Mouse (Mus musculus): ENCODE results near the gene Slc2a6. TPM values are rescaled to one million over a fixed set of nuclear protein-coding genes. Genes with fewer than 3 reads are reported as not detected.

Gene Slc2a6
- total RNA-seq, 2 experiments from 2014 or later: 23.3 to 27.5 TPM

- intact Hi-C loops (cut with DNase I): loop anchor here (10.0 kb wide), 1 partner anchor 104 kb away; the partner anchor contains the start of genes Stkld1 and Surf4
- DNase-seq: peak; percentile 83
These were observed 10.8 kb upstream of the Slc2a6 start for GRCm38 (mm10) chr2:27038596-27038995.

DNA sequence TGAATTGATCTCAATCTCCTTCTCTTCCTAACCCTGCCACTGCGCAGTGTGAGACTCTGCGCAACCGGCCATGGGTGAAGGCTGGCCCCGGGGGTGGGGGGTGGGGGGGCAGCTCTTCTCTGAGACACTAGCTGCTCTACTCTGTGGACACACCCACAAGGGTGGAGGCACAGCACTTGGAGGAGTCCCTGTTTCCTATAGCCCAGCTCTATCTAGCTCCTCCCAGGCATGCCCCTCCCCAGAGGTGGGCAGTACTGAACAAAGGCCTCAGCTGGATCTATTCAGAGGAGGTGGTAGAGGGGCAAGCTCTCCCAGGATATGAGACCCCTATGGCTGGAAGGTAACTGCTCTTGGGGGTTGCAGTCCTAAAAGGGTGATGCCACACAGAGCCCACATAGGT lies 9.2 kb upstream of the Slc2a6 start:
- DNase-seq: no peak
- intact Hi-C loops (cut with DNase I): loop anchor here (10.0 kb wide), 1 partner anchor 102 kb away; the partner anchor contains the start of genes Stkld1 and Surf4

GRCm38 (mm10) chr2:27036003-27036402 lies 8.2 kb upstream of the Slc2a6 start:
- intact Hi-C loops (cut with DNase I): loop anchor here (10.0 kb wide), 1 partner anchor 101 kb away; the partner anchor contains the start of genes Stkld1 and Surf4
- no peak for DNase-seq

- intact Hi-C loops (cut with DNase I): loop anchor here (10.0 kb wide), 1 partner anchor 98 kb away; the partner anchor contains the start of genes Stkld1 and Surf4
- no peak for DNase-seq
These were observed 4.6 kb upstream of the Slc2a6 start for GRCm38 (mm10) chr2:27032361-27032760.

DNA sequence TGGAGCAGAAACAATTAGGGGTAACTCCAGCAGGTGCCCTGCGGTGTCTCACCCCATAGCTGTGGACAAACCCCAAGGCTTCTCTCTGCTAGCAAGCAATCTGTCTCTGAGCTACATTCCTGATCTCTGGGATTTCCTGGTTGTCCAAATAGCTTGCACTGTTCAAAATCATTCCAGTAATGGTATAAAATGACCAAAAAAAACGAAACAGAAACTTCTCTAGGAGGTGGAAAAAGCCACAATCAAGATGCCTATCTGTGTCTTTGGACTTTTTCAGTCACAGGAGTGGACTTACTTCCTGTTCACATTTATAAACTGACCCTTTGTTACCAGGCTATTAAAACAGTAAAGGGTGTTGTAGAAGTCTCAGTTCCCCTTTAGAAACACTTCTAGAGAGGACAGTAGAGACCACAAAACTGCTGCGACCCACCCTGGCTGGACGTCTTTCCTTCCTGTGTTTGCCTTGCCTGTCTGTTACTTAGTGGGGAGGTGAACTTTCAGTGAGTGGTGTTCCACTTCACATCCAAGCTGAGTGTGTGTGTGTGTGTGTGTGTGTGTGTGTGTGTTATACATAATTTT lies 728 bp upstream of the Slc2a6 start:
- no peak for DNase-seq
- intact Hi-C loops (cut with DNase I): no loop called here

- peak; percentile 32 for DNase-seq
- intact Hi-C loops (cut with DNase I): no loop called here
These were observed 761 bp downstream of the Slc2a6 start for GRCm38 (mm10) chr2:27026857-27027617.

- no peak for DNase-seq
- intact Hi-C loops (cut with DNase I): no loop called here
These were observed 1.5 kb downstream of the Slc2a6 start for GRCm38 (mm10) chr2:27026332-27026731.

DNA sequence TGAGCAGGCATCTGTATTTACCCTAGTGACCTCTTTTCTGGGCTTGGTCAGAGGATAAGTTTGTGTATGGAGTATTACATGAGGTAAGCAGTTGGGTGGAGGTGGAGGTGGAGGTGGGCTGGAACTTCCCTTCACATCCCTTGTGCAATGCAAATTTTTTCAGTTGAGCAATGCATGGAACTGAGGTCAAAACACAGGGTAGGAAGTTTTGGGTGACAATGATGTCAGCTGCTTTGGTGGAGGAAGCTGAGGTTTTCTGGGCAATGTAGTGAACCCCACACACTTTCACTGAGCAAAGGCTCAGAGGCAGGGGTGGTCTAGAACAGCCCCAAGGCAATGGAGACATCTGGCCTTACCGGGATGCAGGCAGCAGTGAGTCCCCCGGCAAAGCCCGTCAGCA lies 2.3 kb downstream of the Slc2a6 start:
- intact Hi-C loops (cut with DNase I): no loop called here
- no peak for DNase-seq

- no peak for DNase-seq
These were observed 3.7 kb downstream of the Slc2a6 start for GRCm38 (mm10) chr2:27024136-27024535.

GRCm38 (mm10) chr2:27022612-27023011 lies 5.2 kb downstream of the Slc2a6 start:
- intact Hi-C loops (cut with DNase I): no loop called here
- DNase-seq: no peak

More at GRCm38 (mm10) chr2:27024136-27024535, 3.7 kb downstream of the Slc2a6 start:
- intact Hi-C loops (cut with DNase I): no loop called here

DNA sequence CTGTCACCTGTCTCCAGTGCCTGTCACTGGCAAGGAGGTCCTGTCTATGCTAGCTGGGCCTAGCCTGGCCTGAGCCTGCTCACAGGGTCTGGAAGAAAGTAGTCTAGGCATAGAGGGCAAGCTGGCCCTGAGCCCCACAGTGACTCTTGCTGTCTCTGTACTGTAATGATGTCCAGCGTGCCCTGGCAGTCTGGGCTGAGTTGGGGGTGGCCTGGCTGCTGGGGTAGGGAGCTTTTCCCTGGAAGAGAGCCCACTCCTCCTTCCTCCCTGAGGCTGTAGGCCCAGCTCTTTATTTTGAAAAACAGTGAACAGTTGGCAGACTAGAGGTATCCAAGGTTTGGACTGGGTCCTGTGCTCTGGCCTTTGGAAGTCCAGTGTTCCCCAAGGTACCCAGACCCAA lies 6.7 kb downstream of the Slc2a6 start:
- intact Hi-C loops (cut with DNase I): no loop called here

GRCm38 (mm10) chr2:27019530-27019929 lies 8.3 kb downstream of the Slc2a6 start:
- DNase-seq: no peak
- intact Hi-C loops (cut with DNase I): no loop called here

More for the DNA sequence above, 6.7 kb downstream of the Slc2a6 start:
- no peak for DNase-seq

DNA sequence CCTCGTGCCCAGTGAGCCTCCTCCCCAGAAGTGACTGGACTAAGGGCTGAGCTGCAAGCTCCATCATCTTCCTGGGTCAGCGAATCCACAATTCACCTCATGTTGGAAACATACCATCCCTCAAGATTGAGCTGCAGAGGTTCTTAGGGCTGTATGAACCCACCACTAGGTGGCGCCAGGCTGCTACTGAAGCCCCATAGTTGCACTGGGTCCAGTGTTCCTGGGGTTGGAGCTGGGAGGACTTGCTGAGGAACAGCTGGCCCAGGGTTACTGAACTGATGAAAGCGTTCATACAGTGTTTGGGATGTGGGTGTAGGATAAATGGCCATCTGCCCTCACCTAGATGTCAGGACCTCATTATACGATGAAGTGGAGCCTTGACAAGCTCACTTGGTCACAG lies 10.0 kb downstream of the Slc2a6 start:
- DNase-seq: peak; percentile 82
- intact Hi-C loops (cut with DNase I): no loop called here

- peak; percentile 92 for DNase-seq
- intact Hi-C loops (cut with DNase I): no loop called here
These were observed 18.0 kb downstream of the Slc2a6 start, which contains the start of gene Cacfd1 for GRCm38 (mm10) chr2:27009714-27010244. Gene Cacfd1, plus strand, starts transcription at chr2:27009926.

DNA sequence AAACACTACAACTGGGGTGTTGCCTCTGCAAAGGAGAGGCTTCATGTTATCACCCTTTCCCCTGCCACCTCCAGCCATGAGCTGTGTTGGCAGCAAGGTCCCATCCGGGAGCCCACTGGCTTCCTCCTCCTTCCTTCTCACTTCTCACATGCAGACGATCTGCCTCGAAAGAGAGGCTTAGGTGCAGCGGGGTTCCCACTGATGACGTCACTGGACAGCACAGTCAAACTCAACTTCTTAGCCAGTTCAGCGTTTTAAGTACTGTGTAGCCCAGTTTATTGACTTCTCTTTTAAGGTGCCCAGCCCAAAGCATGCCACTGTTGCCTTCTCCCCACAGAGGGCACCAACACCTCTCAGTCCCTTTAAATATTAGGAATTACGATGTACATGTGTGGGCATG lies 20.1 kb downstream of the Slc2a6 start:
- DNase-seq: no peak
- intact Hi-C loops (cut with DNase I): no loop called here

DNA sequence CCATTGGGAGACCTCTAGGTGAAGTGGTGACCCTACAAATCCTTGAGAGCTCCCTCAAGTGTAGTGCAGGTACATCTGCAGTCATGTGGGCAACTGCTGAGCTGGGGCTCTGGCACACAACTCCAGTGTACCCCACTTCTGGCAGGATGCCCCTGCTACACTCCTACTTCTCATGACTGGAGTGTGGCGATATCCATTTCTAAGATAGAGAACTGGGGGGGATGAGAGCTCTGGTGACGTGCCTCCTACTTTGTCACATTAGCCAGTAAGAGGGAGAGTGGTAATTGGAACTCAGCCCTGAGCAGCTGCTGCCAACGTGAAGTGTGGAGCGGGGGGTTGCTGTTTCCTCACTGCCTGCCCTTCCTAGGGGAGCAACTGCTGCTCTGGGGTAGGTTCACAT lies 21.5 kb downstream of the Slc2a6 start:
- intact Hi-C loops (cut with DNase I): no loop called here
- DNase-seq: no peak

- intact Hi-C loops (cut with DNase I): no loop called here
- DNase-seq: no peak
These were observed 29.8 kb downstream of the Slc2a6 start for GRCm38 (mm10) chr2:26997993-26998392.

DNA sequence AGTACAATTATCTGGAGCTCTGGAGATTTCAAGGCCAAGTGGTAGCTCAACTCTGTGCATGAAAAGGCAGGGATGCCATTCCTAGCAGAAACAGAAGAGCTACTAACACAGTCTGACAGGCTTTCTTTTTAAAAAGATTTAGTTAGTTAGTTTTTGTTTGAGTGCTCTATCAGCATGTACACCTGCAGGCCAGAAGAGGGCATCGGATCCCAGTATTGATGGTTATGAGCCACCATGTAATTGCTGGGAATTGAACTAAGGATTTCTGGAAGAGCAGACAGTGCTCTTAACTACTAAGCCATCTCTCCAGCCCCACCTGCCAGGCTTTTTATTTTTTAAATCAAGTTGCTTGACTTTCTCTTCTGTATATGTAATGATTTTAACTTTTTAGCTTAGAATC lies 30.3 kb downstream of the Slc2a6 start:
- intact Hi-C loops (cut with DNase I): no loop called here
- DNase-seq: no peak

DNA sequence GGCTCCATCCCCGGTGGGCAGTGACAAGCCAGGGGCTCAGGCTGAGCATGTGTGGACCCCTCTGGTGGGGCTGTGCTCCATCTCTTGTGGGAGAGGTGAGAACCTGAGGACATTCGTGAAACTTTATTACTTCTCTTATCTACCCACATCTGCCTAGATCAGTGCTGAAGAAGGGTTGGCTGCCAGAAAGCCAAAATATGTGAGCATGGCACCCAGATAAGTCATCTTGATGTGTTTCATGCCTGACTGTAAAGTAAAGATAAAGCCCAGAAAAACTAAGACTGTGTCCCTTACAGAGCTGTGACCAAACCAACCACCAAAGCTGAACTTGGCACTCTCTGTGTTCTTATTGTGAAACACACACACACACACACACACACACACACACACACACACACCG lies 33.9 kb downstream of the Slc2a6 start:
- intact Hi-C loops (cut with DNase I): loop anchor here (5.0 kb wide), 1 partner anchor 1488 kb away; no protein-coding TSS in a partner anchor
- DNase-seq: no peak

- intact Hi-C loops (cut with DNase I): no loop called here
- no peak for DNase-seq
These were observed 43.2 kb downstream of the Slc2a6 start for GRCm38 (mm10) chr2:26984640-26985039.

- no peak for DNase-seq
- intact Hi-C loops (cut with DNase I): no loop called here
These were observed 43.6 kb downstream of the Slc2a6 start for GRCm38 (mm10) chr2:26984179-26984578.

DNA sequence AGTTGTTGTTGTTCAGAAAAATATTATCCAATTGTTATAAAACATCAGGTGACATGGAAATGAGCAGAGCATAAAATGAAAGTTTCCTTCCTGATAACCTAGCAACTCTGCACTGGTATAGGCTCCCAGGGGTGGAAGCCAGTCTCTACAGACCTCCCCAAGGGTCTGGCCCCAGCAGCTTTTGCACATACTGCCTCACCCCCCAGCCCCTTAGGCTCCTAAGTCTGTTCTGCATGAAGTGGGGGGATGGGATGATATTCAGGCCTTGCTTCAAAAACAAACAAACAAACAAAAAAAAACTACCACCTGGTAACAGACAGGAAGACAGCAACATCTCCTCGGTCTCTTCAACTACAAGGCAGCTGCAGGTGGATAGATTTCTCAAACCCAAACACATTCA lies 47.4 kb downstream of the Slc2a6 start:
- DNase-seq: no peak
- intact Hi-C loops (cut with DNase I): no loop called here

All from left cerebral cortex, postnatal 4 days (tissue).